Mouse (Mus musculus) regulatory T cell (primary cell): Measurements from ENCODE around the gene Zfp358.

Experiments used
- in situ Hi-C: fragments of 300-600 bp; cut with MboI, MseI; formaldehyde crosslinking; loops from one replicate; pipeline ENCODE4 v1.15.1; 2025; ENCODE audit warnings: high pct_unique_total_duplicates

Gene Zfp358

DNA sequence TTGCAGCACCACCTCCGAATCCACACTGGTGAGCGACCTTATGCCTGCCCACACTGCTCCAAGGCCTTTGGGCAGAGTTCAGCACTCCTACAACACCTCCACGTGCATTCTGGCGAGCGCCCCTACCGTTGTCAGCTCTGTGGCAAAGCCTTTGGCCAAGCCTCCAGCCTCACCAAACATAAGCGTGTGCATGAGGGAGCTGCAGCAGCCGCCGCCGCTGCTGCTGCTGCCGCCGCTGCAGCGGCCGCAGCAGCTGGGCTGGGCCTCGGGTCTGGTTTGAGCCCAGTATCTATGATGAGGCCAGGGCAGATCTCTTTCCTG lies 3.5 kb downstream of the Zfp358 start:
- in situ Hi-C loops, result loop anchor here (10.0 to 25.0 kb wide), 2 partner anchors 758 to 1116 kb away; partner anchors contain the start of genes Ctxn1, Snapc2 and Zfp958

DNA sequence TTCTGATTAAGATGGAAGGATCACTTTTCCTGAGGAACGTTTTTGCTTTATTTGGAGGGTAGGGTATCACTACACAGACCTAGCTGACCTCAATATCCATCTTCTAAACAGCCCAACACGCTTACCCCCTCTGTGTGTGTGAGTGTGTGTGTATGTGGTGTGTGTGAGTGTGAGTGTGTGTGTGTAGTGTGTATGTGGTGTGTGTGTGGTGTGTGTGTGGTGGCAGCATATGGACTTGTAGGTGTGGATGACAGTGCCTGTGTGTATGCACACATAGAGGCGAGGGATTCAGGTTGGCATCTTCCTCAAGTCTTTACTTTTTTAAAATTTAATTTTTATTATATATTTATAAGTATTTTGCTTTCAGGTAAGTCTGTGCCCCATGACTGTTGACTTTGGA lies 5.6 kb downstream of the Zfp358 start:
- in situ Hi-C loops, result loop anchor here (10.0 to 25.0 kb wide), 2 partner anchors 756 to 1114 kb away; partner anchors contain the start of genes Ctxn1, Snapc2 and Zfp958

DNA sequence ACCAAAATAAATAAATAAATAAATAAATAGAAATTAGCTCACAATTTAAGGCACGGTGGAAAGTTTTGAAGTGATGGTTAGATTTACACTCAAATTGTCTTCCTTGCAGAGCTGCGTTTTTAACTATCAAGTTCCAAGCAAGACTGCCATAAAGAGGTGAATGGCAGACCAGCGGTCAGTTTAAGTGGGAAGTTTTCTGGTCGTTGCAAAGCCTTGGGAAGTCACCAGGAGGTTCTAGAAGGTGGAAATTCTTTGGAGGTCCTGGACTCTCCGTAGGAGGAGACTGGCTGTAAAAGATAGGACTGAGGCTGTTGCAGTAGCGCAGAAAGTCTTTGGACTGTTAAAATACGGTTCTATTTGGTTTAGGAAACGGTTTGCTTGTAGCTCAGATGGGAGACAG lies 6.8 kb downstream of the Zfp358 start:
- in situ Hi-C loops, result loop anchor here (10.0 to 25.0 kb wide), 2 partner anchors 755 to 1113 kb away; partner anchors contain the start of genes Ctxn1, Snapc2 and Zfp958

DNA sequence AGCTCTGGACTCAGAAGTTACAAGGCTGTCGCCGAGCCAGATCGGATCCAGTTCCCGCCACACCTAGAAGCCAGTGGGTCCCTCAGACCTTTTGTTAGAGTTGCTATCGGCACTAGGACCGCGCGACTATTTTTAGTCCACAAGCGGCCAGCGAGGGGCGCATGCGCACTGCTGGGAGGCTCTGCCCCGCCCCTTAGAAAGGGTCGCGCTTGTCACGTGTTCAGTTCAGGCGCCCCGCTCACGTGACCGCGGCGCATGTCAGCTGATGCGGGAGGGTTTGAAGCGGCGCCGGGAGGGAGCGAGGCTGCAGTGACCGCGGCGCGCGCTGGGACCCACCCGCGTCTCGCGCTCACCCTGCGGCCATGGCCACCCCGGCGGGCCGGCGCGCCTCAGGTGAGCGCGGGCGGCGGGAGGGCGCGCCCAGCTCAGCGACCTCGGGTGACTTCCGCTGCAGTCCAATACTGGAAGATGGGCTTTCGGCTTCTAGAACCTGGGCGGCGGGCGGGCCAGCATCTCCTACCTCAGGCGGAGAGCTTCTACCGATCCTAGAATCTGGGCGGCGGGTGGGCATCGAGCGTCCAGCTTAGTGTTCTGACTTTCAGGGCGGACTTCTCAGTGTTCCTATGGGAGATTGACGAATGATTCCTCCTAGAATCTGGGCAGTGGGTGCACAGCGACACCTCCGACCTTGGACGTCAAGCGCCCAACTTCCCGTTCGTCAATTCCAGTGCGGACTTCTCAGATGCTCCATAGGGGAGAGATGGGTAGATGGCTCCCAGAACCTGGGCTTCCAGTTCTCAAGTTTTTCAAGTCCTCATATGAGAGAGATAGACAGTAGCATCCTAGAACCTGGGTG lies 7.5 kb downstream of the Zfp358 start, which contains the start of gene Mcoln1:
Mcoln1 (plus strand) TSS at position 223 of the 856 bp plus-strand sequence.
- in situ Hi-C loops, result no loop called here

DNA sequence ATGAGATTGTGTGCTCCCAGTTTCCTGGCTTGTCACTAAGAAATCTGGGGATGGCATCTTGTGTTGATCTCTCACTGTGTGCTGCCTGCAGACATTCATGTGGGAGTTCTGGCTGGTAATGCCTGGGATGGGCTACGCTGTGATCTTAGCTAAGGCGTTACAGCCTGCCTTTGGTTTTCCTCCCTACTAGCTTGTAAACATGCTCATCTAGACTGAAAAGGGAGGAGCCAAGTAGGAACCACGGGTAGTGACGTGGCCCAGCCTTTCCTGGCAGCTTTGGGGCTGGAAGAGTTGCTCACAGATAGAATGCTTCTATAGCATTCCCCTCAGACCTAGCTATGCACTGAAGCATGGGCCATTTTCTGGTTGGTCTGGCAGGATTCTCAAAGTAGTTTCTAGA lies 9.3 kb downstream of the Zfp358 start:
- in situ Hi-C loops, result no loop called here

DNA sequence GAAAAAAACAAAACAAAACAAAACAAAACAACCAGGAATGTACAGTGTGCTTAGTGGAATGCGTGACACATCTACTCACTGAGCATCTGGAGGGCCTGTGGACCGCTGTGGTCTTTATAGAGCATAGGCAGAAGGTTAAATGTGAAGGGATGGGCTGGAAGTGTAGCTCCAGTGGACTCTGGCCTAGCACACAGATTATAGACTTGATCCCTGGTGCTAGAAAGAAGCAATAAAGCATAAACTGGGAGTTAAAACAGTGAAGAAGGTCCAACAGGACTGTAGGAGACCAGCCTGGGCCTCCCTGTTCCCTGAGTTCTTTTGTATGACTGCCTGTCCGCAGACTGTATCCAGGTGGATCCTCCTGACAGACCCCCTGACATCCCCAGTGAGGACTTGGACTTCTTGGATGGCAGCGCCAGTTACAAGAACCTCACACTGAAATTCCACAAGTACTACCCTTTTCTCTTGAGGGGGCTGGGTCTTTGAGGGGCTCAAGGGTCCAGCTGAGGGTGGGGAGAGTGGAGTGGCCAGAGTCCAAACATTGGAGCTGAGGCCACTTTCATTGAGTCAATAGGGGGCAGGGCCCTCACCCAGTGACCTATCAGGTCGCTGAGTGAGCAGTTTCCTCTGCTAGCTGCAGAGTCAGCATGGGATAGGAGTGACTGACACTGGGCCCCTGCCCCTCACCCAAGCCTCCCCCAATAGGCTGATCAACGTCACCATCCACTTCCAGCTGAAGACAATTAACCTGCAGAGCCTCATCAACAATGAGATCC lies 15.2 kb downstream of the Zfp358 start:
- in situ Hi-C loops, result no loop called here

DNA sequence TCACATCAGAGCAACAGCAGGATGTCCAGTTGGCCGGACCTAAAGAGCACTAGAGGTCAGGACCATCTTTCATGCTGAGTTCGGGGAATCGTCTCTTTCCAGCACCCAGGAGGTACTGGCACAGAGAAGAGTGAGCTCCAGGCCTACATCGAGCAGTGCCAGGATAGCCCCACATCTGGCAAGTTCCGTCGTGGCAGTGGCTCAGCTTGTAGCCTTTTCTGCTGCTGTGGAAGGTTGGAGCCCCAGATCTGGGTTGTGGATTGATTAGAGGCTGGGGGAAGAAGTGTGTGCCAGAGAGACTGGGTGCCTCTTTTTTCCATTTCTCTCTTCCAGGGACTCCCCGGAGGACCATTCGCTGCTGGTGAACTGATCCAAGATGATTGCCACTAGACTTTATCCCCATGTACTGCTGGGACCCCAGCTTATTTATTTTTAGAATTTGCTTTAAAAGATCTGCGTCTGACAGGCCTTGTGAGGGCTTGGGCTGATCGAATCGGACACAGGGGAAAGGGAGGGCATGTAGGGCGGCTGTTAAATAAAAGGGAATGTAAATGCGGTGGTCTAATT lies 21.8 kb downstream of the Zfp358 start:
- in situ Hi-C loops, result no loop called here

DNA sequence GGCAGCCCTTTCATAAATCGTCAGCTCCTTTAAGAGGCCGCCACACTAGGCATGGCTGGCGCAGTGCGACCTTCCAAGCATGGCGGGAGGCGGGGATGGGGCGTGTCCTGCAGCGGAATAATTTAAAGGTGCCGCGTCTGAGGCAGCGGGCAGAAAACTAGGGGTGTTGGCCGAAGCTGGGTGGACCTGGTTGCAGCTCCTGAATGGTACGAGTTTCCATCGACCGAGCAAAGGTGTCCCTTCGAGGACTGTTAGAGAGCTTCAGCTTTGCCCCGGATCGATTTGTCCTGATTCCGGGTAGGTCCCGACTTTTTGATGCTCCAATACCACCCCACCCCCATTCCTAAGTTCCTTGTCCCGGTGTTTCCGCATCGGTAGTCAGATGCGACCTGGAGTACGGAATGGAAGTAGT lies 22.3 kb downstream of the Zfp358 start, which contains the start of gene Pnpla6:
Pnpla6 (plus strand) TSS at position 125 of the 412 bp plus-strand sequence.
- in situ Hi-C loops, result no loop called here

DNA sequence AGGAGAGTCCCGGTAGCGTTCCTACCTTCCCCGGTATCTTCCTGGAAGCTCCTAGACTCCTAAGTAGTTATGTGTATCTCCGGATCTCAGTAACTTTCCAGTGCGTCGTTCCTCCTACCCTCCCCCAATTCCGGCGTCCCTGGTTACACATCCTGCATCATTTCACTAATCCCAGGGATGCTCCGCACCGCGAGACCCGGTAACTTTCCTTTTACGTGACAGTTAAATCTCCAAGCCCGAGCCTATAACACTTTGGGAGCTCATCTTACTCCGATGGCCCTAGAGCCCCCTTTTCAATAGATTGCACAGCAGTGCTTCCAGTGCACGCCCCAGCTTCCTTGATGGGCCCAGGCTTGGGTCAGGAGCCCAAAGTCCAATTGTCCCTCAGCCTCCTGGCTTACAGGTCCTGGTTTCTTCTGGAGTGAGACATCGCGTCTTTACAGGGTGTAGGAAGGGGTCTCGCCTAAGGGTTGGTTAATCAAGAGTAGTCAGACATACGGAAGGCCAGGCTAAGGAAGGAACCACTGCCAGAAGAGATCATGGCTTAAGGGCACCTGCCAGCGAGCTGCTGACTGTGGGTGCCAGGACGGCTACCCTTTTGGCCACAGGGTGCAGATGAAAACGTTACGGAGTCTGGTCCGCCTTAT lies 23.0 kb downstream of the Zfp358 start:
- in situ Hi-C loops, result no loop called here

DNA sequence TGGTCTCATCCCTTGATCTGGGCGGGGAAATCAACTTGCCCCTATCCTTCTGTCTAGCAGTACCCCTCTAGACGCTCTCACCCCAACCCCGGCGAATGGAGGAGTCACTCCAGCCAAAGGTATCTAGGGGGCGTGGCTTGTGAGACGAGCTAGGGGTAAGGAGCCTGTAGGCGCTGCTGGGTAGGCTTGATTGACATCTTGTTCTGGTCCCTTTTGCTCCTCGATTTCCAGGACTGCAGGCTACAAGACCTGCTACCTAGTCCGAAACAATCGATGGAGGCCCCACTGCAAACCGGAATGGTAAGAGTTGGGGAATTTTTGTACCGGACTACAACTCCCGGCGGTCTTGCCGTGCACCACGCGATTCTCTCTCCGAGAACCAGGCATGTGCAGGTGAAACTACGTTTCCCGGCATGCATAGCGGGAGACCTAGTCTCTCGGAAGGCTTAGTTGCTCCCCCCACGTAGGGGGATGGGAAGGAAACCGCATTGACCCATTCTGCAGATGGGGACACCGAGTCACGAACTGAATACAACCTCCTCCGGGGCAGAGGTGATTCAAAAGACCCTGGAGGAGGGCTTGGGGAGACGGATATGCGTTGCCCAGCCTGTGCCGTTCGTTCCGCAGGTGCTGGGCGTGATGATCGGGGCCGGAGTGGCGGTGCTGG lies 23.6 kb downstream of the Zfp358 start:
- in situ Hi-C loops, result no loop called here

DNA sequence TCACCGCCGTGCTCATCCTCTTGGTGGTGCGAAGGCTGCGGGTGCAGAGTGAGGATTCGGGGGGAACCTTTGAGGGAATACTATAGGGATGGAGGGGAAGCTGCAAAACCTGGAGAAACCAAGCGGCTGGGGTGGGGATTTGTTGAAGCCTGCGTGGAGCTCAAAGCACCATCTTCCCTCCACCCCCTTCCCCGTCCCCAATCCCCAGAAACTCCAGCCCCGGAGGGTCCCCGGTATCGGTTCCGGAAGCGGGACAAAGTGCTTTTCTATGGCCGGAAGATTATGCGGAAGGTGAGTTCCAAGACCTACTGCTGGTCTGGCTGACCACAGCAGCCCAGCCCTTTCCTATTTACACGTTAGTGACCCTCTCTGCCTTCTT lies 24.2 kb downstream of the Zfp358 start:
- in situ Hi-C loops, result no loop called here

DNA sequence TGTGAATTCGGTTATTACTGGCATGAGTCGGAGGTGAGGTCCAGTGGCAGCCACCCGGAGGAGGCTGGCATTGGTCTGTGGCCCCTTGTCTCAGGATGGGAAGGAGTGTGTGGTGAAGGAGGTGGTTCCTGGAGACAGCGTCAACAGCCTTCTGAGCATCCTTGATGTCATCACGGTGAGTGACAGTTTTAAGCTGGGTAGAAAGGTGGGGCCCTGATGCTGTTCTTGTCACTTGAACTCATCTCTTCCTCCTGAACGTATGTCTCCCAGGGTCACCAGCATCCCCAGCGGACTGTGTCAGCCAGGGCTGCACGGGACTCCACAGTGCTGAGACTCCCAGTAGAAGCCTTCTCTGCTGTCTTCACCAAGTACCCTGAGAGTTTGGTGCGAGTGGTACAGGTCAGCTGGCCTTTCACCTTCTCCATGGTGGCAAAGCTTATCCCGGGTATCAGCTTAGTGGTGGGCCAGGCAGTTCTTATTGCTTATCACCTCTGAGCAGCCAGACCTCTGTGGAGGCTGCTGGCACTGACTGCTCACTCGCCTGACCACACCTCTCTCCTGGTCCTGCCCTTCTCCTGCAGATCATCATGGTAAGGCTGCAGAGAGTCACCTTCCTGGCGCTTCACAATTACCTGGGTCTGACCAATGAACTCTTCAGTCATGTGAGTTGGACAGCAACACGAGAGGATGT lies 29.2 kb downstream of the Zfp358 start:
- in situ Hi-C loops, result no loop called here

DNA sequence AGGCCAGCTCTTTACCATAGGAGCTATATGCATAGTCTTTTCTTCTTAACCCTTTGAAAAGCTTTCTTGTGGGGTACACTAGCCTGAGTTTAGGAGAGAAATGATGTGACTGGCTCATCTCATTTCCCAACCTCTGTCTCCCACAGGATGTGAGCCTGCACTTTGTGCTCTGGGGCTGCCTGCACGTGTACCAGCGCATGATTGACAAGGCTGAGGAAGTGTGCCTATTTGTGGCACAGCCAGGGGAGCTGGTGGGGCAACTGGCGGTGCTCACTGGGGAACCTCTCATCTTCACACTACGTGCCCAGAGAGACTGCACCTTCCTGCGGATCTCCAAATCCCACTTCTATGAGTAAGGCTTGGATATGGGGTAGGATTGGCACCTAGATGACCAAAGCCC lies 37.9 kb downstream of the Zfp358 start:
- in situ Hi-C loops, result no loop called here

DNA sequence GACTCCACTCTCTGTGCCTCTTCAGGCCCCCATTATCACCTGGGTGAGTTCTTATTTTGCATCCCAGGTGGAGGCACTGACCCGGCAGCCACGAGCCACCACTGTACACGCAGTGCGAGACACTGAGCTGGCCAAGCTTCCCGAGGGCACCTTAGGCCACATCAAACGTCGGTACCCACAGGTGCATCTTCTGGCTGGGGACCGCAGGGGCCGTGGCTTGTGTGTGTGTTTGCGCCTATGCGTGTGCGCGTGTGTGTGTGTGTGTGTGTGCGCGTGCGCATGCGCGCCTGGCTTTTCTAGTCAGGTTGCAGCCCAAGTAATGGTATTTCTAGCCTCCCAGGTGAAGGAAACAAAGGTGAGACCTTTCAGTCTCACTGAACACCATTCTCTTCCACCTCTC lies 39.0 kb downstream of the Zfp358 start:
- in situ Hi-C loops, result no loop called here

DNA sequence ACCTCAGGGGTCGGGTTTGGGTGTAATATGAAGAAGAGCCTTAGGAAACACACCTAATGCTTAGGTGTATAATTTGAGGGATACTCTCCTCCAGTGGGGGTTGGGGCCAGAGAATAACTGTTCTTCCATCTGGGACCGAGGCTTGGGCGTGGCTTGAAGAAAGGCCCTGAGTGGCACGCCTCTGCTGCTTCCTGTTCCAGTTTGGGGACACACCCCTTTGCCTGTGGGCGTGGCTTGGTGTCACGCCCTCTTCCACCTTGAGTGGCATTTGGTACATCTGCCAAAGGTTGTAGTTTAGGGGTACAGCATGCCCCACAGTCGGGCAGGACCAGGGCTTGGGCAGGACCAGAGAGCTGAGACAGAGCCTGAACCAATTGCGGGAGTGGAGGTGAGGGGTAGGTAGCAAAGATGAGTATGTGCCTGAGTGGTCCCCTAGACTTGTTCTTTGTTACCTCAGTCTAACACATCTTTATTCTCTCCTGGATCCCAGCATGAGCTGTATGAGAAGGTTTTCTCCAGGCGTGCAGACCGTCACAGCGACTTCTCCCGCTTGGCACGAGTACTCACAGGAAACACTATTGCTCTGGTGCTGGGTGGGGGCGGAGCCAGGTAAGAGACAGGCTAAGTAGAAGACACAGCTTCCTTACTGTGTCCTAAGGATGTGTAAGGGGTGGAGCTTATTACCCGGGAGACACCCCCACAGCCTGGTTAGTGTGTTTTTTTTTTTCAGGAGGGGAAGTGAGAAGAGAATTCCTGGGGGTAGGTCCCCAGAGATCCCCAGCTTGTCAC lies 43.3 kb downstream of the Zfp358 start:
- in situ Hi-C loops, result no loop called here

DNA sequence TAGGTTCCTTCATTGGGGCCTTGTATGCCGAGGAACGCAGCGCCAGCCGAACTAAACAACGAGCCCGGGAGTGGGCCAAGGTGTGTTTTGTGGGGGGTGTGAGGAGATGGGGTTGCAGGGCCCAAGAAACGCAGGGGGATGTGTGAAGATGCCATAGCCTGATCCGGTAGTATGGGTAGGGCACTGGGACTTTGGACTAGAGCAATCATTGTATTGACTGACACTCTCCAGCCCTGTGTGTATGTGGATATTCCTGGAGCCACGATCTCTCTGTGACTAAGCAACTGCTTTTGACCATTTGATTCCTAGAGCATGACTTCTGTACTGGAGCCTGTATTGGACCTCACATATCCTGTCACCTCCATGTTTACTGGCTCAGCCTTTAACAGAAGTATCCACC lies 44.0 kb downstream of the Zfp358 start:
- in situ Hi-C loops, result no loop called here

DNA sequence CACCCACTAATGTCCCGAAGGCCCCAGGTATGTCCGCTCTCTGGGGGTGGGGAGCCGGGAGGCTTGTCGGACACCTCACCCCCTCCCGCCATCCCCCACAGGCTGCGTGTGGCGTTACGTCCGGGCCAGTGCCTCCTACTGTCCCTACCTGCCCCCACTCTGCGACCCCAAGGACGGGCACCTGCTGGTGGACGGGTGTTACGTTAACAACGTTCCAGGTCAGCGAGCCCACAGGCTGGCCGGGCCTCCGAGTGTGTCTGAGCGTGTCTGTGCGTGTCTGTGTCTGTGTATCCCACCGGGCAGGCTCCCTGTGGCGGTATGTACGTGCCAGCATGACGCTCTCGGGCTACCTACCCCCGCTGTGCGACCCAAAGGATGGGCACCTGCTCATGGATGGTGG lies 44.7 kb downstream of the Zfp358 start:
- in situ Hi-C loops, result no loop called here

DNA sequence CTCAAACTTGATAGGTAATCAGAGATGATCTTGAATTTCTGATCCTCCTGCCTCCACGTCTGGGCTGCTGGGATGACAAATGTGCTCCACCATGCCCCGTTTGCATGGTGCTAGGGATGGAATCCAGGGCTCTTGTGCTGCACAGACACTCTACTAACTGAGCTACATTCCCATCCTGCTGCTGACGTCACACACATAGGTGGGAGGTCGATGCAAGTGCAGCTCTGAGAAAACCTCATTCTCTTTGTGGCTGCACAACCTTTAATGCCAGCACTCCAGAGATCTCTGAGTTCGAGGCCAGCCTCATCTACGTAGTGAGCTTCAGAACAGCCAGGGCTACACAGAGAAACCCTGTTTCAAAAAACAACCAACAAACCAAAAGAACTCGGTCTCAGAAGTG lies 46.2 kb downstream of the Zfp358 start:
- in situ Hi-C loops, result no loop called here

DNA sequence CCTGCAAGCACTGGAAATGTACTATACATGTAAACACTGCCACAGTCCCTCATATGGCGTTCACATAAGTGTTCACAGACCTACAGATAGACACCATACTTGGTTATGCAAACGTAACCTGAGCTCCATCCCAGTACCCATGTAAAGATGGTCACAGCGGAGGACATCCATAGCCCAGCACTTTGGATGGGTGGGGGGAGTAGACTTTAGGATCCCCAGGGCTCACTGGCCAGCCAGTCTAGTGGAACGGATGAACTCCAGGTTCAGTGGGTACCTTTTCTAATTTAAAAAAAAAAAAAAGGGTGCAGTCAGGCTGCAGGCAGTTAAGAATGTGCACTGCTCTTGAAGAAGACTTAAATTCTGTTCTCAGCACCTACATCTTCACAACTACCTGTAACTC lies 47.1 kb downstream of the Zfp358 start:
- in situ Hi-C loops, result no loop called here

DNA sequence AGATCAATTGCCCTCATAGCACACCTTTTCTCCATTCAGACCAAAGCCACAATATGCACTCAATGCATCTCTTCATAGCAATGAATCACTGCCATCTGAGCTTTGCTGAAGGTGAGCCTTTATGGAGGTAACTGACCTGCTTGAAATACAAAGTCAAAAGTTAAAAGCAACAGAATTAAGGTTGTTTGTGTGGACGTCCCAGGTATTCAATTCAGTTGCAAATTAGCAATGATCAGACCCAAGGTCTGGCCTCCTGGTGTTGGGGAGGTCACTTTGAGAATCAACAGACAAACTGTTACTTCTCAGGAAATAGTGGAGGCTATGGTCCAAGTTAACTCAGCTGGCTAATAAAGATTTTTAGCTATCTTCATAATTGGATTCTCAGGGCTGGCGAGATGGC lies 53.6 kb downstream of the Zfp358 start:
- in situ Hi-C loops, result no loop called here
